Mouse (Mus musculus): ENCODE measurements around the gene Gm10715. TPM values are rescaled to one million over a fixed set of nuclear protein-coding genes. Genes with fewer than 3 reads are reported as not detected.
A peak's percentile ranks its signal among the peaks of the same experiment; 100 is the strongest.
"Not testable (repeated sequence)": the region's sequence is repeated elsewhere in the genome, so short reads cannot be mapped to it uniquely, and the experiment has no call there.

Gene Gm10715
- polyA plus RNA-seq, 1 experiment from 2014 or later: not detected

- not testable (repeated sequence) for ATAC-seq (ENCODE audit: low FRiP score); DNase-seq (ENCODE audit: low spot score); H3K4me1 ChIP-seq (replicated peaks; ENCODE audit: control insufficient read depth, insufficient read depth, low read length)
Measured at GRCm38 (mm10) chr9:3023312-3023984, 13.2 kb upstream of the Gm10715 start, which contains the start of gene Gm10718. Gene Gm10718 (plus strand): TSS chr9:3023547.

GRCm38 (mm10) chr9:3023985-3024648 is 12.6 kb upstream of the Gm10715 start:
- not testable (repeated sequence) for H3K4me3 ChIP-seq (replicated peaks; ENCODE audit: low read length); H3K27ac ChIP-seq; H3K9me3 ChIP-seq (ENCODE audit: control insufficient read depth, low read length); H3K36me3 ChIP-seq (replicated peaks; ENCODE audit: control insufficient read depth, insufficient read depth); H3K4me1 ChIP-seq (replicated peaks; ENCODE audit: control insufficient read depth, insufficient read depth, low read length); ATAC-seq (ENCODE audit: low FRiP score); H3K4me2 ChIP-seq (replicated peaks); H3K9ac ChIP-seq; H3K27me3 ChIP-seq (ENCODE audit: control insufficient read depth, insufficient read depth, low read length); DNase-seq (ENCODE audit: low spot score)
- 76% methylated on average over 15 of the region's 16 CpGs for WGBS

More at GRCm38 (mm10) chr9:3023312-3023984, 13.2 kb upstream of the Gm10715 start, which contains the start of gene Gm10718:
- 75% methylated on average over 9 of the region's 13 CpGs for WGBS
- H3K9me3 ChIP-seq (ENCODE audit: control insufficient read depth, low read length); H3K27me3 ChIP-seq (ENCODE audit: control insufficient read depth, insufficient read depth, low read length); H3K4me2 ChIP-seq (replicated peaks); H3K9ac ChIP-seq; H3K4me3 ChIP-seq (replicated peaks; ENCODE audit: low read length); H3K27ac ChIP-seq; H3K36me3 ChIP-seq (replicated peaks; ENCODE audit: control insufficient read depth, insufficient read depth): not testable (repeated sequence)

DNA sequence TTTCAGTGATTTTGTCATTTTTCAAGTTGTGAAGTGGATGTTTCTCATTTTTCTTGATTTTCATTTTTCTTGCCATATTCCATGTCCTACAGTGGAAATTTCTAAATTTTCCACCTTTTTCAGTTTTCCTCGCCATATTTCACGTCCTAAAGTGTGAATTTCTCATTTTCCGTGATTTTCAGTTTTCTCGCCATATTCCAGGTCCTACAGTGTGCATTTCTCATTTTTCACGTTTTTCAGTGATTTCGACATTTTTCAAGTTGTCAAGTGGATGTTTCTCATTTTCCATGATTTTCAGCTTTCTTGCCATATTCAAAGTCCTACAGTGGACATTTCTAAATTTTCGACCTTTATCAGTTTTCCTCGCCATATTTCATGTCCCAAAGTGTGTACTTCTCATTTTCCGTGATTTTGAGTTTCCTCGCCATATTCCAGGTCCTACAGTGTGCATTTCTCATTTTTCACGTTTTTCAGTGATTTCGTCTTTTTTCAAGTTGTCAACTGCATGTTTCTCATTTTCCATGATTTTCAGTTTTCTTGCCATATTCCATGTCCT is 11.7 kb upstream of the Gm10715 start, which contains the start of gene Gm10717:
Gm10717 (plus strand) TSS at position 506 of the 556 bp plus-strand sequence.
- H3K4me3 ChIP-seq (replicated peaks; ENCODE audit: low read length); H3K9ac ChIP-seq: not testable (repeated sequence)

GRCm38 (mm10) chr9:3025653-3026052 is 11.0 kb upstream of the Gm10715 start:
- WGBS: 65% methylated on average over 4 of the region's 6 CpGs
- H3K9me3 ChIP-seq (ENCODE audit: control insufficient read depth, low read length); H3K4me2 ChIP-seq (replicated peaks); H3K27me3 ChIP-seq (ENCODE audit: control insufficient read depth, insufficient read depth, low read length); H3K27ac ChIP-seq; H3K9ac ChIP-seq; DNase-seq (ENCODE audit: low spot score); H3K4me1 ChIP-seq (replicated peaks; ENCODE audit: control insufficient read depth, insufficient read depth, low read length); H3K36me3 ChIP-seq (replicated peaks; ENCODE audit: control insufficient read depth, insufficient read depth); H3K4me3 ChIP-seq (replicated peaks; ENCODE audit: low read length); ATAC-seq (ENCODE audit: low FRiP score): not testable (repeated sequence)

More for the DNA sequence above, 11.7 kb upstream of the Gm10715 start, which contains the start of gene Gm10717:
- not testable (repeated sequence) for H3K27ac ChIP-seq; H3K27me3 ChIP-seq (ENCODE audit: control insufficient read depth, insufficient read depth, low read length); H3K4me2 ChIP-seq (replicated peaks); ATAC-seq (ENCODE audit: low FRiP score); DNase-seq (ENCODE audit: low spot score); H3K36me3 ChIP-seq (replicated peaks; ENCODE audit: control insufficient read depth, insufficient read depth); H3K9me3 ChIP-seq (ENCODE audit: control insufficient read depth, low read length); H3K4me1 ChIP-seq (replicated peaks; ENCODE audit: control insufficient read depth, insufficient read depth, low read length)
- WGBS: 72% methylated on average over 12 of the region's 12 CpGs

- H3K4me1 ChIP-seq (replicated peaks; ENCODE audit: control insufficient read depth, insufficient read depth, low read length); DNase-seq (ENCODE audit: low spot score); H3K4me3 ChIP-seq (replicated peaks; ENCODE audit: low read length); H3K4me2 ChIP-seq (replicated peaks); H3K27me3 ChIP-seq (ENCODE audit: control insufficient read depth, insufficient read depth, low read length); H3K36me3 ChIP-seq (replicated peaks; ENCODE audit: control insufficient read depth, insufficient read depth); ATAC-seq (ENCODE audit: low FRiP score); H3K9ac ChIP-seq; H3K9me3 ChIP-seq (ENCODE audit: control insufficient read depth, low read length); H3K27ac ChIP-seq: not testable (repeated sequence)
- 76% methylated on average over 5 of the region's 5 CpGs for WGBS
Measured at GRCm38 (mm10) chr9:3026136-3026535, 10.5 kb upstream of the Gm10715 start.

DNA sequence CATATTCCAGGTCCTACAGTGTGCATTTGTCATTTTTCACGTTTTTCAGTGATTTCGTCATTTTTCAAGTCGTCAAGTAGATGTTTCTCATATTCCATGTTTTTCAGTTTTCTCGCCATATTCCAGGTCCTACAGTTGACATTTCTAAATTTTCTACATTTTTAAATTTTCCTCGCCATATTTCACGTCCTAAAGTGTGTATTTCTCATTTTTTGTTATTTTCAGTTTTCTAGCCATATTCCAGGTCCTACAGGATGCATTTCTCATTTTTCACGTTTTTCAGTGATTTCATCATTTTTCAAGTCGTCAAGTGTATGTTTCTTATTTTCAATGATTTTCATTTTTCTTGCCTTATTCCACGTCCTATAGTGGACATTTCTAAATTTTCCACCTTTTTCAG is 9.9 kb upstream of the Gm10715 start:
- H3K9ac ChIP-seq; H3K27me3 ChIP-seq (ENCODE audit: control insufficient read depth, insufficient read depth, low read length); H3K4me1 ChIP-seq (replicated peaks; ENCODE audit: control insufficient read depth, insufficient read depth, low read length); H3K27ac ChIP-seq; H3K36me3 ChIP-seq (replicated peaks; ENCODE audit: control insufficient read depth, insufficient read depth); ATAC-seq (ENCODE audit: low FRiP score); DNase-seq (ENCODE audit: low spot score); H3K9me3 ChIP-seq (ENCODE audit: control insufficient read depth, low read length); H3K4me3 ChIP-seq (replicated peaks; ENCODE audit: low read length); H3K4me2 ChIP-seq (replicated peaks): not testable (repeated sequence)
- WGBS: 72% methylated on average over 9 of the region's 9 CpGs

- not testable (repeated sequence) for H3K36me3 ChIP-seq (replicated peaks; ENCODE audit: control insufficient read depth, insufficient read depth); H3K4me1 ChIP-seq (replicated peaks; ENCODE audit: control insufficient read depth, insufficient read depth, low read length); H3K27me3 ChIP-seq (ENCODE audit: control insufficient read depth, insufficient read depth, low read length); ATAC-seq (ENCODE audit: low FRiP score); H3K4me3 ChIP-seq (replicated peaks; ENCODE audit: low read length); H3K9me3 ChIP-seq (ENCODE audit: control insufficient read depth, low read length); H3K9ac ChIP-seq; H3K4me2 ChIP-seq (replicated peaks); H3K27ac ChIP-seq
- 75% methylated on average over 9 of the region's 9 CpGs for WGBS
- peak; percentile 66 for DNase-seq (ENCODE audit: low spot score)
Measured at GRCm38 (mm10) chr9:3027200-3027599, 9.5 kb upstream of the Gm10715 start.

- not testable (repeated sequence) for DNase-seq (ENCODE audit: low spot score); H3K4me1 ChIP-seq (replicated peaks; ENCODE audit: control insufficient read depth, insufficient read depth, low read length); H3K27me3 ChIP-seq (ENCODE audit: control insufficient read depth, insufficient read depth, low read length); ATAC-seq (ENCODE audit: low FRiP score); H3K9me3 ChIP-seq (ENCODE audit: control insufficient read depth, low read length); H3K9ac ChIP-seq; H3K4me2 ChIP-seq (replicated peaks); H3K36me3 ChIP-seq (replicated peaks; ENCODE audit: control insufficient read depth, insufficient read depth); H3K4me3 ChIP-seq (replicated peaks; ENCODE audit: low read length); H3K27ac ChIP-seq
- 70% methylated on average over 12 of the region's 16 CpGs for WGBS
Measured at GRCm38 (mm10) chr9:3029276-3030000, 7.2 kb upstream of the Gm10715 start.
